Mouse (Mus musculus): Measurements from ENCODE around the gene Gm44511. TPM values are rescaled to one million over a fixed set of nuclear protein-coding genes. Genes with fewer than 3 reads are reported as not detected.

Gm44511 gene
- total and polyA plus RNA-seq, 2 experiments: 0.37 TPM; not detected in 1

DNA sequence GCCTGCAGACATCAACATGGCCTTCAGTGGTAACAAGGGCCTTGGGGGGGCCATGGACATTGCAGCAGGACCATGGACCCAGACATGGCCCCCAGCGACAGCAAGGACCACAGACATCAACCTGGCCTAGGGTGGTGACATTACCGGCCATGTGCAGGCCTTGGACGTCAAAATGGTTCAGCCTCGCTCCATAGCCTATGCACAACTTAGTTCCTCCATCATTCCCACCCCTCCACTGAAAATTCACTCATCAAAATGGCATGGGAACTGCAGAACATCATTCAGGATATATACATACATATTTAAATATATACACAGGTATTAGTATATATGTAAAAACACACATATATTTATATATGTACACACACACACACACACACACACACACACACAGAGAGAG, 21.3 kb upstream of the Gm44511 start:
- Histone ChIP-seq H3K4me3 (ENCODE audit: insufficient read depth, low read depth, low read length) (no peak overlapping the region), H3K4me1 (ENCODE audit: control insufficient read depth, insufficient read depth, low read length) (peaks cover 7% of the 10 kb centered on the region), H3K79me2 (ENCODE audit: control insufficient read depth, insufficient read depth, low read length) (no peaks in the 10 kb centered on the region), H3K27me3 (ENCODE audit: control insufficient read depth, insufficient read depth, low read length) (no peaks in the 10 kb centered on the region), H3K27ac (replicated peaks; ENCODE audit: insufficient read depth, low read depth, low read length) (no peak overlapping the region), H3K36me3 (ENCODE audit: control insufficient read depth, insufficient read depth, low read length) (no peaks in the 10 kb centered on the region), H3K9ac (ENCODE audit: low read depth, low read length) (no peak overlapping the region)
- 95% methylated on average over 4 of the region's 4 CpGs for WGBS
- TF ChIP-seq CTCF (IDR thresholded peaks at IDR 0.05; ENCODE audit: low read depth, low read length): no peak
- TF ChIP-seq POLR2A (IDR thresholded peaks at IDR 0.05; ENCODE audit: extremely low read depth, insufficient read depth, low read length): no peak
- no peak for DNase-seq (ENCODE audit: extremely low read depth, low read depth, low spot score)

DNA sequence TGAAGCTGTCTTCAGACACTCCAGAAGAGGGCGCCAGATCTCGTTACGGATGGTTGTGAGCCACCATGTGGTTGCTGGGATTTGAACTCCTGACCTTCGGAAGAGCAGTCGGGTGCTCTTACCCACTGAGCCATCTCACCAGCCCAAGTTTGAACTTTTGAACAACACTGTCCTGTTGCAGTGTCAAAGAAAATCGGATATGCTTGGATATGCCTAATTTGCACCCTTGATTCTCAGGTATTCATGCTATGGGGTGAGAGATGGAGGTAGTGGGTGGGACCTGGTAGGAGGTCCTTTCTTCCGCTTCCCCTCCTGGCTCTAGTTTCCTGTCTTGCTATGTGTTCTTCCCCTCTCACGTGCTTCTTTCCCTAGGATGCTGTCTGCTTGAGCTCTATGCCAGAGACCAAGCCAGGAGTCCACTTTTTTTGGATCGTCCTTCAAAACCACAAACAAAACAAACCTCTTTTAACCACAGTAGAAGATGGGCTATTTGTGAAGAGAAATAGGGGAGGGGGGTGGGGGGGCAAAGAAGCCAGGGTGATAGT, 20.0 kb upstream of the Gm44511 start:
- Histone ChIP-seq H3K36me3 (ENCODE audit: control insufficient read depth, insufficient read depth, low read length) (no peaks in the 10 kb centered on the region), H3K27ac (replicated peaks; ENCODE audit: insufficient read depth, low read depth, low read length) (no peak overlapping the region), H3K27me3 (ENCODE audit: control insufficient read depth, insufficient read depth, low read length) (no peaks in the 10 kb centered on the region), H3K4me1 (ENCODE audit: control insufficient read depth, insufficient read depth, low read length) (peaks cover 4% of the 10 kb centered on the region; the same call in 1 of the 2 replicates), H3K79me2 (ENCODE audit: control insufficient read depth, insufficient read depth, low read length) (no peaks in the 10 kb centered on the region), H3K9ac (ENCODE audit: low read depth, low read length) (no peak overlapping the region), H3K4me3 (ENCODE audit: insufficient read depth, low read depth, low read length) (no peak overlapping the region)
- 70% methylated on average over 9 of the region's 9 CpGs for WGBS
- DNase-seq (ENCODE audit: extremely low read depth, low read depth, low spot score): no peak
- TF ChIP-seq POLR2A (IDR thresholded peaks at IDR 0.05; ENCODE audit: extremely low read depth, insufficient read depth, low read length): no peak
- TF ChIP-seq CTCF (IDR thresholded peaks at IDR 0.05; ENCODE audit: low read depth, low read length): no peak

DNA sequence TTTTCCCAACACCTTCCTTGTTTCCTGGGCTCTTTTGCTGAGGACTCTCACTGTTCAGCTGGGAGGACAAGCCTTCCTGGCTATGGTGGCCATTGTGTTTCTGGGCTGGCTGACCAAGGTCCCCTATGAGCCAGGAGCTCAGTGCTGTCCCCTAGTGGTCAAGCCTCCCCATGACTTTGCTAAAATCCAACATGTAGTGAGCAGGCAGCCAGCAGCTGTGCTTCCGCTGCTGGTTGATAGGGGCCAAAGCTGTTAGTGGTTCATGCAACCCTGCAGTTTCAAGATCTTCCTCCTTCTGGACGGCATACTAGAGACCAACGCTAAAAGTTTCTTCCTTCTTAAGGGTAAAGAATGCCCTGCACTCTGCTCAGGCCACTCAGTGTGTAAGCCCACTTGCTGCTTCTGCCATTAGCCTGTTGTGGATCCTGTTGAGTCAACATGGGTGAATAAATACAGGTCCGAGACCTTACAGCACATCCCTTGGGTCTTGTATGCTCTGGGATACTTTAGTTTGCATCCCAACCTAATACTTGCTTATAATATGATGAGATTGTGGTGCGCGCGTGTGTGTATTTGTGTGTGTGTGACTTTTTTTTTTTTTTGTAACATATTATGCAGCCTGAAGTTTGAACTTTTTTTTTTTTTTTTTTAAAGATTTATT, 19.3 kb upstream of the Gm44511 start:
- peak; percentile 76 for DNase-seq (ENCODE audit: extremely low read depth, low read depth, low spot score)
- peaks cover 2% of the 10 kb centered on the region; the same call in 1 of the 2 replicates for H3K4me1 ChIP-seq (ENCODE audit: control insufficient read depth, insufficient read depth, low read length)
- H3K27ac ChIP-seq (replicated peaks; ENCODE audit: insufficient read depth, low read depth, low read length): 0 out of 2 replicates have a peak overlapping the region, but pooled peaks have one; percentile 10
- H3K4me3 ChIP-seq (ENCODE audit: insufficient read depth, low read depth, low read length): no peak overlapping the region
- TF ChIP-seq POLR2A (IDR thresholded peaks at IDR 0.05; ENCODE audit: extremely low read depth, insufficient read depth, low read length) (no peak), CTCF (IDR thresholded peaks at IDR 0.05; ENCODE audit: low read depth, low read length) (peak; percentile 100)
- H3K9ac ChIP-seq (ENCODE audit: low read depth, low read length): no peak overlapping the region
- H3K27me3 ChIP-seq (ENCODE audit: control insufficient read depth, insufficient read depth, low read length): no peaks in the 10 kb centered on the region
- 34% methylated on average over 7 of the region's 7 CpGs for WGBS
- H3K79me2 ChIP-seq (ENCODE audit: control insufficient read depth, insufficient read depth, low read length): no peaks in the 10 kb centered on the region
- H3K36me3 ChIP-seq (ENCODE audit: control insufficient read depth, insufficient read depth, low read length): no peaks in the 10 kb centered on the region

DNA sequence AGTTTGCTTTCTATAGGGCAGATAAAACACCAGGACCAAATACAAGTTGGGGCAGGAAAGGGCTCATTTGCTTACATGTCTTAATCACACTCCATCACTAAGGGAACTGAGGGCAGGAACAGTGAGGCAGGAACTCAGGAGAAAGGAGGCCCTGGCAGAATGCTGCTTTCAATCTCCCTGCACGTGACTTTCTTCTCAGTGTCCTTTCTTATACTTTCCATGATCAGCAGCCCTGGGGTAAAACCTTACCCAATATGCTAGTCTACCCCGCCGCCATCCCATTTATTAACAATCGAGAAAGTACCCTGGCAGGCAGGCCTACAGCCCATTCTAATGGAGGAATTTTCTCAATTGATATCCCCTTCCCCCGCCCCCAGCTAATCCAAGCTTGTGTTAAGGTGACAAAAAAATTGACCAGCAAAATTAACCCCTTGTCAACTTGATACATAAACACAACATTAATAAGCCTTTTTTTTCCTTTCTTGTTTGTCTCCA, 18.5 kb upstream of the Gm44511 start:
- Histone ChIP-seq H3K9ac (ENCODE audit: low read depth, low read length) (no peak overlapping the region), H3K27ac (replicated peaks; ENCODE audit: insufficient read depth, low read depth, low read length) (no peak overlapping the region), H3K27me3 (ENCODE audit: control insufficient read depth, insufficient read depth, low read length) (no peaks in the 10 kb centered on the region), H3K4me1 (ENCODE audit: control insufficient read depth, insufficient read depth, low read length) (peaks cover 2% of the 10 kb centered on the region; the same call in 1 of the 2 replicates), H3K36me3 (ENCODE audit: control insufficient read depth, insufficient read depth, low read length) (no peaks in the 10 kb centered on the region), H3K79me2 (ENCODE audit: control insufficient read depth, insufficient read depth, low read length) (no peaks in the 10 kb centered on the region), H3K4me3 (ENCODE audit: insufficient read depth, low read depth, low read length) (no peak overlapping the region)
- DNase-seq (ENCODE audit: extremely low read depth, low read depth, low spot score): no peak
- TF ChIP-seq POLR2A (IDR thresholded peaks at IDR 0.05; ENCODE audit: extremely low read depth, insufficient read depth, low read length) (no peak), CTCF (IDR thresholded peaks at IDR 0.05; ENCODE audit: low read depth, low read length) (no peak)
- 94% methylated on average over 5 of the region's 5 CpGs for WGBS

DNA sequence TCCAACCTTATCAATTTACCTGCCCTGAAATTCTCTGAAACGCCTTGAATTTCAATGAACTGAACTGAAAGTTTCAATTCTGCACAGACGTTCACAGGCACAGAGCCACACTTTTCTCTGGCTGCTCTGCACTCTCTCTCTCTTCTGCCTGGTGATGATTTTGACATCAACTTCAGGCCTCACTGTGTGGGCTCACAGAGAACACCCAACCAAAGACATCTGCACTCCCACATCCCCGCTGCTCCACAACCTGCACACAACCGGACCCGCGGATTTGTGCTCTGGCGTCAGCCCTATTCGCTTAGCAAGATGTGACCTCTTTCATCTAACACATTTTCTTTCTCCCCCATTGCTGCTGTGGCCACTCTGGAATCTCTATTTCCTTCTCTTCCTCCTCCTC, 18.0 kb upstream of the Gm44511 start:
- H3K36me3 ChIP-seq (ENCODE audit: control insufficient read depth, insufficient read depth, low read length): no peaks in the 10 kb centered on the region
- no peak overlapping the region for H3K4me3 ChIP-seq (ENCODE audit: insufficient read depth, low read depth, low read length)
- peaks cover 2% of the 10 kb centered on the region; the same call in 1 of the 2 replicates for H3K4me1 ChIP-seq (ENCODE audit: control insufficient read depth, insufficient read depth, low read length)
- H3K27me3 ChIP-seq (ENCODE audit: control insufficient read depth, insufficient read depth, low read length): no peaks in the 10 kb centered on the region
- TF ChIP-seq CTCF (IDR thresholded peaks at IDR 0.05; ENCODE audit: low read depth, low read length) (no peak), POLR2A (IDR thresholded peaks at IDR 0.05; ENCODE audit: extremely low read depth, insufficient read depth, low read length) (no peak)
- DNase-seq (ENCODE audit: extremely low read depth, low read depth, low spot score): no peak
- H3K79me2 ChIP-seq (ENCODE audit: control insufficient read depth, insufficient read depth, low read length): no peaks in the 10 kb centered on the region
- WGBS: 53% methylated on average over 8 of the region's 8 CpGs
- H3K27ac ChIP-seq (replicated peaks; ENCODE audit: insufficient read depth, low read depth, low read length): no peak overlapping the region
- H3K9ac ChIP-seq (ENCODE audit: low read depth, low read length): no peak overlapping the region
